Mouse (Mus musculus) urinary bladder, postnatal 14 days (tissue): ENCODE data around the gene Trim67.
A peak's percentile ranks its signal among the peaks of the same experiment; 100 is the strongest.
"Not testable (repeated sequence)": the region's sequence is repeated elsewhere in the genome, so short reads cannot be mapped to it uniquely, and the experiment has no call there.

Source experiments
- DNase-seq: peaks from one replicate; pipeline ENCODE4 v3.0.0; 2021; ENCODE audit warnings: low spot score

Gene Trim67

DNA sequence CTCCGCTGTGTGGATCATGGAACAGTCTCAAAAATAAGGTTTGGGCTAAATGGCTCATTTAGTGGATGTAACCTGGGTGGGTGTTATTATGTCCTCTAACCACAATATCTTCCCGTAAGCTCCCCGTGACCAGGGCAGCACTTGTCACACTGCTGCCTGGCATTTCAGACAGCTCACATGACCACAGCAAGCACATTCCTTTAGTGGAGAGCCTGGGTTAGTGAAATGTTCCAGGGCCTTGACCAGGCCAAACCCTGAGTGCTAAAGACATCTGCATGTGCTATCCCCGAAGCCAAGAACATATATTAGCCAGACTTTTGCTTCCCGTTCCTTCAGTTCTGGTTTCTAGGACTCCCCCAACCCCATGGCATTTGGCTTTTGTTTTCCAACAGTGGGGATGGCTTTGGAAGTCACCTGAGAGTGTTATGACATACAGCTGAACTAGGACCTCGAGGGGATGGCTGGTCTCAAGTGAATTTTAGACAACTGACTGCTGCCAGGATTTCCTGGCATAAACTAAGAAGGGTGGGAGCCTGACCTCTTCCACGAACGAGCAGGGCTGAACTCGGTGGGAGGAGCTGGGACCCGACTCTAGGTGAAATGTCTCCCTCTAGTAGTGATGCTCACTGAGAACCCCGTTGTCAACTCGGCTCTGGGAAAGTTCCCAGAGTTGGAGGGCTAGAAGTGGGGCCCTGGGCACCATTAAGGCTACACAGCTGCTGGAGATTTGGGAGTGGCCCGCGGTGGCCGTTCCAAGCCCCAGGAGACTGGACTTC is 40.7 kb downstream of the Trim67 start:
- DNase-seq = no peak

DNA sequence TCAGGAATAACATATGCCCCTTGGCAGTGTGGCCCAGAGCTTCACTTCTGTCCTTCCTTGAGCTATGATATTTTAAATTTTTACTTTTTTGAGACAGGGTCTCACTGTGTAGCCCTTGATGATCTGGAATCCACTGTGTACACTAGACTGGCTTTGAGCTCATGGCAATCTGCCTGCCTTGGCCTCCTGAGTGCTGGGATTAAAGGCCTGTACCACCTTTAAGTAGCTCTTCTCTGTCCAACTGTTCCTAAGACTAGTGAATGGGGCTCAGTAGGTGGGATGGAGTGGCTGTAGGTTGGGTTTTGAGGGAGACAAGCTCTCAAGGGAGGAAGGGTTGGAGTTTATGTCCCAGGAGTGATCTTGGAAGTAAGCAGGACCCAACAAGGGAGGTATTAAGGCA is 43.0 kb downstream of the Trim67 start:
- no peak for DNase-seq

- DNase-seq = no peak
Measured at GRCm38 (mm10) chr8:124836273-124836672, 43.4 kb downstream of the Trim67 start.

GRCm38 (mm10) chr8:124836907-124837306 is 44.0 kb downstream of the Trim67 start:
- no peak for DNase-seq

- no peak for DNase-seq
Measured at GRCm38 (mm10) chr8:124837956-124838355, 45.1 kb downstream of the Trim67 start.

GRCm38 (mm10) chr8:124839371-124839770 is 46.5 kb downstream of the Trim67 start:
- no peak for DNase-seq

- no peak for DNase-seq
Measured at GRCm38 (mm10) chr8:124840900-124841299, 48.0 kb downstream of the Trim67 start.

- DNase-seq = no peak
Measured at GRCm38 (mm10) chr8:124841775-124842174, 48.9 kb downstream of the Trim67 start.

GRCm38 (mm10) chr8:124842929-124843328 is 50.0 kb downstream of the Trim67 start:
- not testable (repeated sequence) for DNase-seq

DNA sequence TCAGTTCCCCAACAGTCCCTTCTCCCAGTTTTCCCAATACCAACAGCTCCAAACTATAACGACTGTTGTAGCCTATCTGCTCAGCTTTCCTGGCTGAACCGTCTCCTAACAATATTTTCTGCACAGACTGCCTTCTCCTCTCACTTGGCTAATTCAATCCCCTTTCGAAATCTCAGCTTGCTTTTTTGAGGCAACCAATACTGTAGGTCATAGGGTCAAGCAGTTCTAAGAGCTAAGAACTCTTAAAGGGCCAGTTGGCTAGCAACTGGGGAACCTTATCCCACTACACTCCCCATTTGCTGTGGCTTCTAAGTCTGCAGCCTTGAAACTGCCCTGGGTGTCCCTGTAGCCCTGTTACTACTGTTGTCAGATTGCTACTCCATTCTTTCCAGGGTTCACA is 52.2 kb downstream of the Trim67 start:
- no peak for DNase-seq

DNA sequence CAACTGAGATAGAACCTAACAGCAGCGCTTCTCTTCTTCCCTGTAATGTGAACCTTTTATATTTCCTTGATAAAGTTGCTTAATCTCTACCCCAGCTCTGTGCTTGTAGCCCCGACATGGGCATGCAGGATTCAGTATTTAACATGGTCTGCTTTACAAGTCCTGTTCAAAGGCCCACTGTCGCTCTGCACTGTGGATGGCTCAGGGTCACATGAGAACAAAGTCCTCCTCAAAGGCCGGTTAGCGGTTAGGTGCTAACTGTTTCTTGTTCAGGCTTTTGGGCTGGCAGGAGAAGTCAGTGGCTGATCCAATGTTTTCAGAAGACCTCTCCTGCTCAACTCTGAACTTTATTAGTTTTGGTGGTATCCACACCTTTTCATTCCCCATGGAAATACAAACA is 52.7 kb downstream of the Trim67 start:
- DNase-seq = no peak

DNA sequence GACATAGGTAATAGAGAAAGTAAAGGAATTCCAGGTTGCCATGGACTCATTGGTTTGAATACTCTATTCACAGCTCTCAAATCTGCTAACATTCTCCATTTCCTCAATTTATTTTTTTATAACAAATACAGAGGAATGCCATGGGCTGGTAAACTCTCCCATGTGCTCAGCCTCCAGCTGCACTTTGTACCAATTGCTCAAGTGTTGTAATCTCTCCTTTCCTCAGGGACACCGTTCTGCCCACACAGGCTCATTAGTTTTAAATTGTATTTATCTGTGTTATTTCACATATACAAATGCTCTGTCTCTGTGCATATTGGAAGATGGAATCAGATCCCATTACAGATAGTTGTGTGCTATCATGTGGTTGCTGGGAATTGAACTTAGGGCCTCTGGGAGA is 60.6 kb downstream of the Trim67 start:
- DNase-seq = no peak

GRCm38 (mm10) chr8:124859466-124859865 is 66.6 kb downstream of the Trim67 start:
- peak; percentile 23 for DNase-seq

- DNase-seq = no peak
Measured at GRCm38 (mm10) chr8:124860188-124860587, 67.3 kb downstream of the Trim67 start.

DNA sequence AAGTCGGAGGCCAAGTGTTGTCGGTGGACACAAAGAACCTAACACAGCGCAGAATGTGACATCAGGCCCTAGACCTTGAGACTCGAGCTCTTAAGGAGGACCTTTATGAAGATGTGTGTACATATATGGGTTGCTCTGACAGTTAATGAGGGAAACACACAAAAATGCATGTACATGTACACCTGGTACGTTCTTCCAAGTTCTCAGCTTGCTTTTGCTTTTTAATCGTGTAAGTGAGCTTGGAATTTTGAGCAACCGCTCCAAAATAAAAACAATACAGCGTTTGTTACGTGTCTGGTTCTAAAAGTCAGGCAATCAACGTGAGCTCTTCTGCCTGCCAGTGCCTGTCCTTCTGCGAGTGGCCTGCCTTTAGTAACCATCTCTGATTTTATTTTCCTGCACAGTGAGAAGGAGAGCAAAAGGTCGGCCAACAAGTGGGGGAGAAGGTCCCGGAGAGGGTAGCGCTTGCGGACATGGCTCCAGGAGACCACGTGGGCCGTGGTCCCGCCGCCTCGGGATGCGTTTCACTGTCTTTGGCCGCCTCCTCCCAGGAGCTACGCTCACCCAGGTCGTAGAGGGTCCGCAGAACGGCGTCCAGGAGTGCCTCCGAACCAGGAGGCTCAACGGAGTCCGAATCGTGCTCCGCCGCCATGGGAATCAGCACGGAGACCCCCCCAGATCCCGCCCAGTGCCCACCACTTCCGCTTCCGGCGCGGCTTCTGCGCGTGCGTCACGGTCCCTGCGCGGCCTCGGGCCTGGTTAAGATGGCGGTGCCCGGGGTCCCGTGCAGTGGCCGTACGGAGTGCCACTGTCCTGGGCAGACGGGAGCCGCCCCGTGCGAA is 69.7 kb downstream of the Trim67 start, which contains the start of the genes Gnpat and 2810004N23Rik:
TSS of gene Gnpat (plus strand) at position 713 of the 842 bp plus-strand sequence.
TSS of gene 2810004N23Rik (minus strand) at position 800 of the 842 bp plus-strand sequence.
- peak; percentile 91 for DNase-seq

DNA sequence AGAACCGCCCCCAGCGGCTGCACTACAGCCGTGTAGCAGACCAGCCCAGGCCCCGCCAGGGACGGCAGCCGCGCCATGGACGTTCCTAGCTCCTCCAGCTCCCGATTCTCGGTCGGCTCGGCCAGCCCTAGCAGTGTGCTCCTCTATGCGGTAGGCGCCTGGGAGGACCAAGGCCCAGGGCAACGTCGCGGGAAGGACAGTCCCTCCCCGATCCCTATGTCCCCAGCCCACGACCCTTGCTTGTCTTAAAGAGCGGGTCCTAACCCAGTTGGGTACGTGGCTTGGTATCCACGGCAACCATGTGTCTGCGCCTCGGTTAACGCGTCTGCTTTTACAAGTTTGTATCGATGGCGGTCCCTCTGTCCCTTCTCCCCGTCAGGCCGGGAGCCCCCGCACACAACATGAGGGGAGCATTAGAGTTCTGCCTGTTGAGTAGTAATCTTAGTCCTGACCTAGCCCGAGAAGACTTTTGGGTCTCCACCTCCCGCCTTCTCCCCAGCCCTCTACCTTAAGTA is 70.3 kb downstream of the Trim67 start:
- no peak for DNase-seq

GRCm38 (mm10) chr8:124863729-124864128 is 70.8 kb downstream of the Trim67 start:
- DNase-seq = no peak

DNA sequence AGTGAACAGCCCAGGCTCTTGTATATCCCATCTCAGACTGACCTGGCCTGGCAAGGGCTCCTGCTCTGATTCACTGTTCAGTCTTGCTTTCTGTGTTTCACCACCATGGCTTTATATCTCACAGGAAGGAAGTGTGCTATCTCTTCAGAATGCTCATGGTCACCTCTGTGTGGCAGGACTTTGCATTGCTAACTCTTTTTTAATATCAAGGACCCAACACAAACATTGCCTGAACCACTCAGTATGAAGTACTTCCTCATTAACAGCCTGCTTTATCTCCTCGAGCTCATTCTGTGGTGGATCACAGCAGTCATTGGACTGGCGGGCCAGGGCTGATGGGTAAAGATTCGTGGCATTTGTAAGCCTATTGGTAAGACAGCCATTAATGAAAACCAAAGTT is 73.8 kb downstream of the Trim67 start:
- DNase-seq = no peak

GRCm38 (mm10) chr8:124867126-124867525 is 74.2 kb downstream of the Trim67 start:
- DNase-seq = no peak

GRCm38 (mm10) chr8:124869708-124870107 is 76.8 kb downstream of the Trim67 start:
- DNase-seq = no peak

DNA sequence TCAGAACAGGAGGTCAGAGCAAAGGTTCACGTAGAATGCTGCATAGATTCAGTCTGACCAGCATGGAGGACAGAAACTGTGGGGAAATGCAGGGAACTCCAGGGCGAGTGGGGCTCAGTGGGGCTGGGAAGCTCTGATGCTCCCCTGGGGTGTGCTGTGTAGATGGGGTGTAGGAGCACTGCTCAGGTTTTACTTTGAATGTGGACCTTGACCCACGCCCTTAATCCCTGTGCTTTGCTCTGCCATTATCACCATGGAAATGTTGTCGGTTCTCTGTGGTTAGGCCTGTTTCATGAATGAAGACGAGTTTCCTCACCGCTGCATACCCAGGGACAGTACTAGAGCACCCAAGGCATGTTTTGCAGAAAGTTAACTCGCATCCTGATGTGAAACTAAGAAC is 78.6 kb downstream of the Trim67 start:
- DNase-seq = no peak

DNA sequence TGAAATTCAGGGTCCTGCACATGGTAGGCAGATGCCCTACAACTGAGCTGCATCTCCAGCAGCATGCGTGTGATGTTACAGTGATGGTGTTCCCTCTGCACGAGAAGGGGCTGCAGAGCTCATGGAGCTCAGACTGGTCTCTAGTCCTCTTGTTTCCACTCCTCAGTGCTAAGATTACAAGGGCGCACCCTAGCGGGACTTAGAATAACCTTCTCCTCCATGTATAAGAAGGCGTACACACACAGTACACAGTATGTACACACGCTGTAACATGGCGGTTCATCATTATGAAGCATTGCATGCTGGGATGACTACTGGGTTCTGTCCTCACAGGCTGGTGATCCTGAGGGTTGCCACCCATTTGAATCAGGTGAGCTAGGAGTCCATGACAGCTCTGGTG is 79.2 kb downstream of the Trim67 start:
- DNase-seq = no peak

DNA sequence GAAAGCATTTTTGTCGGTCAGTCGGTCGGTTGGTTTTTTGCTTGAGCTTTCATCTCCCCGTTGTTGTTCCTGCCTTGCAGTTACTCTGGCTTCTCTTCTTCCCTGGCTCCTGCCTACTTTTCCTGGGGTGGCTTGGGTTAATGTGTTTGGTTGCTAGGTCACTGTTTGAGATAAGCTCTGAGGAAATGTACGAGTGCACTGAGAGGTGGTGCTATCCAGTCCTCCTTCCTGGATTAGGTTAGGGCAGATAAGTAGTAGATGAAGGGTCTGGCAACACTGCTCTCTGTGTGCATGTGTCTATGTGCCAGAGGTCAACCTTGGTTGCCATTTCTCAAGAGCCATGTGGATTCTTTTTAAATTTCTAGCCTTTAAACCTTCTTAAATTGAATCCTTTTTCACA is 79.8 kb downstream of the Trim67 start:
- no peak for DNase-seq
